Mouse (Mus musculus) T-helper 1 cell (primary cell): ENCODE results near the gene Pcdh7.

ENCODE experiments used
- in situ Hi-C: fragments of 300-600 bp; cut with MboI, MseI; formaldehyde crosslinking; loops from one replicate; pipeline ENCODE4 v1.15.1; 2025; ENCODE audit warnings: high pct_unique_total_duplicates

Gene Pcdh7

GRCm38 (mm10) chr5:57884982-57885381 is 167.2 kb downstream of the Pcdh7 start:
- in situ Hi-C loops, result no loop called here

GRCm38 (mm10) chr5:57899018-57899614 is 181.3 kb downstream of the Pcdh7 start:
- in situ Hi-C loops, result no loop called here

- in situ Hi-C loops, result no loop called here
Observed at GRCm38 (mm10) chr5:57907218-57907617, 189.5 kb downstream of the Pcdh7 start.

GRCm38 (mm10) chr5:57921140-57921539 is 203.4 kb downstream of the Pcdh7 start:
- in situ Hi-C loops, result no loop called here

GRCm38 (mm10) chr5:57931331-57931730 is 213.6 kb downstream of the Pcdh7 start:
- in situ Hi-C loops, result no loop called here

- in situ Hi-C loops, result no loop called here
Observed at GRCm38 (mm10) chr5:57931738-57932137, 214.0 kb downstream of the Pcdh7 start.

GRCm38 (mm10) chr5:57934666-57935065 is 216.9 kb downstream of the Pcdh7 start:
- in situ Hi-C loops, result no loop called here

- in situ Hi-C loops, result loop anchor here (10.0 kb wide), 2 partner anchors 726 to 1236 kb away; no protein-coding TSS in a partner anchor
Observed at GRCm38 (mm10) chr5:57940457-57940856, 222.7 kb downstream of the Pcdh7 start.

GRCm38 (mm10) chr5:57943176-57943575 is 225.4 kb downstream of the Pcdh7 start:
- in situ Hi-C loops, result loop anchor here (10.0 kb wide), 2 partner anchors 728 to 1238 kb away; no protein-coding TSS in a partner anchor

- in situ Hi-C loops, result loop anchor here (10.0 kb wide), 2 partner anchors 729 to 1239 kb away; no protein-coding TSS in a partner anchor
Observed at GRCm38 (mm10) chr5:57943611-57944010, 225.8 kb downstream of the Pcdh7 start.

GRCm38 (mm10) chr5:57945419-57945818 is 227.7 kb downstream of the Pcdh7 start:
- in situ Hi-C loops, result loop anchor here (10.0 kb wide), 2 partner anchors 731 to 1241 kb away; no protein-coding TSS in a partner anchor

- in situ Hi-C loops, result no loop called here
Observed at GRCm38 (mm10) chr5:57959317-57959716, 241.6 kb downstream of the Pcdh7 start.

- in situ Hi-C loops, result no loop called here
Observed at GRCm38 (mm10) chr5:57963792-57964191, 246.0 kb downstream of the Pcdh7 start.

- in situ Hi-C loops, result no loop called here
Observed at GRCm38 (mm10) chr5:57964201-57964600, 246.4 kb downstream of the Pcdh7 start.

- in situ Hi-C loops, result no loop called here
Observed at GRCm38 (mm10) chr5:57993584-57993983, 275.8 kb downstream of the Pcdh7 start.

- in situ Hi-C loops, result no loop called here
Observed at GRCm38 (mm10) chr5:58021331-58021730, 303.6 kb downstream of the Pcdh7 start.

- in situ Hi-C loops, result no loop called here
Observed at GRCm38 (mm10) chr5:58025123-58025522, 307.4 kb downstream of the Pcdh7 start.

- in situ Hi-C loops, result no loop called here
Observed at GRCm38 (mm10) chr5:58025759-58026158, 308.0 kb downstream of the Pcdh7 start.

- in situ Hi-C loops, result loop anchor here (5.0 kb wide), 1 partner anchor 73 kb away; no protein-coding TSS in a partner anchor
Observed at GRCm38 (mm10) chr5:58039875-58040274, 322.1 kb downstream of the Pcdh7 start.

- in situ Hi-C loops, result no loop called here
Observed at GRCm38 (mm10) chr5:58044216-58044615, 326.4 kb downstream of the Pcdh7 start.

- in situ Hi-C loops, result no loop called here
Observed at GRCm38 (mm10) chr5:58081054-58081453, 363.3 kb downstream of the Pcdh7 start.

GRCm38 (mm10) chr5:58082230-58082629 is 364.5 kb downstream of the Pcdh7 start:
- in situ Hi-C loops, result no loop called here

GRCm38 (mm10) chr5:58083056-58083455 is 365.3 kb downstream of the Pcdh7 start:
- in situ Hi-C loops, result no loop called here

- in situ Hi-C loops, result no loop called here
Observed at GRCm38 (mm10) chr5:58083972-58084371, 366.2 kb downstream of the Pcdh7 start.
